Mouse (Mus musculus): ENCODE results near the gene Ubap2l. TPM values are rescaled to one million over a fixed set of nuclear protein-coding genes. Genes with fewer than 3 reads are reported as not detected.

Gene Ubap2l
- polyA plus RNA-seq, 1 experiment from 2014 or later = 184 TPM

- H3K4me1 ChIP-seq = peaks cover 54% of the 10 kb centered on the region
- WGBS = under 1% methylated on average over 30 of the region's 30 CpGs
- H3K27me3 ChIP-seq (replicated peaks) = no peaks in the 10 kb centered on the region
Observed at GRCm38 (mm10) chr3:89962751-89963220, 89.6 kb downstream of the Ubap2l start.

DNA sequence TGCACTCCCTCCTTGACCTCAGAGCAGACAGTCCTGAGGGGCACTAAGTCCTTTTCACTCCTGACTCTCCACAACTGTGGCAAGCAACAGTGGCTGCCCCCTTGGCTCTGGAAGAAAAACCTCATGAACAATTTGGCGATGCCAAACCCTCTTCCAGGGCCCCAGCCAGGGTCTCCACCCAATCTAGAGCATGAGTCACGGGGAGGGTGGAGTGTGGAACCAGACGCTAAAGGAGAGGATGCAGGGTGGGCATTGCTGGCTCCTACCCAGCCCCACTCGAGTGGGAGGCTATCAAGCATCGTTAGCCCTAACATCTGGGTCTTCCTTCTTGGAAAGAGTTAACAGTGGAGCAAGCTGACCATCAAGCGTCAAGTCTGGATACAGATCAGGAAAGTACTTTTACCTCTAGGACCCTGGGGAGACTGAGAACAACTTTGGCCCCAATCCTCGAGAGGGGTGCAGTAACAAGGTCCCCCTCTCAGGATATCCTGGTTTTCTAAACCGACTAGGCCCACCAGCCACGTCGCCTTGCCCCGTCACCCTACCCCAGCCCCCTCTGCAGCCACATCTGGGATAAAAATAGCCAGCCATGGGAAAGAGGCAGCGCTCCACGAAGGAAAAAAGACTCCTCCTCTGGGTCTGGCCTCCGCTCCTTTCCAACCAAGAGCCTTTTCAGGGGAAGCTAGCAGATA is 90.2 kb downstream of the Ubap2l start:
- ATAC-seq (ENCODE audit: low FRiP score, low read depth) = no peak
- Histone ChIP-seq H3K4me1 (peaks cover 54% of the 10 kb centered on the region), H3K27ac (peak overlapping the region; percentile 88; the same call in 1 of the 2 replicates), H3K9ac (peak overlapping the region; percentile 96), H3K4me2 (replicated peaks) (peak overlapping the region; percentile 99), H3K9me3 (no peaks in the 10 kb centered on the region), H3K27me3 (replicated peaks) (no peaks in the 10 kb centered on the region), H3K4me3 (peak overlapping the region; percentile 96), H3K36me3 (peaks cover 19% of the 10 kb centered on the region)
- 10% methylated on average over 14 of the region's 14 CpGs for WGBS

More at GRCm38 (mm10) chr3:89962751-89963220, 89.6 kb downstream of the Ubap2l start:
- peak; percentile 23; the same call in 1 of the 2 replicates for ATAC-seq (ENCODE audit: low FRiP score, low read depth)
- Histone ChIP-seq H3K9ac (peak overlapping the region; percentile 96), H3K9me3 (no peaks in the 10 kb centered on the region), H3K4me3 (peak overlapping the region; percentile 96), H3K4me2 (replicated peaks) (peak overlapping the region; percentile 99), H3K27ac (peak overlapping the region; percentile 88), H3K36me3 (peaks cover 13% of the 10 kb centered on the region)

GRCm38 (mm10) chr3:89961436-89961835 is 91.0 kb downstream of the Ubap2l start:
- peaks cover 54% of the 10 kb centered on the region for H3K4me1 ChIP-seq
- H3K36me3 ChIP-seq = peaks cover 26% of the 10 kb centered on the region
- WGBS = 59% methylated on average over 4 of the region's 4 CpGs
- H3K9ac ChIP-seq = peak overlapping the region; percentile 96; the same call in 1 of the 2 replicates
- peak overlapping the region; percentile 99 for H3K4me2 ChIP-seq (replicated peaks)
- H3K27me3 ChIP-seq (replicated peaks) = no peaks in the 10 kb centered on the region
- ATAC-seq (ENCODE audit: low FRiP score, low read depth) = no peak
- no peak overlapping the region for H3K27ac ChIP-seq
- H3K4me3 ChIP-seq = peak overlapping the region; percentile 96
- no peaks in the 10 kb centered on the region for H3K9me3 ChIP-seq

DNA sequence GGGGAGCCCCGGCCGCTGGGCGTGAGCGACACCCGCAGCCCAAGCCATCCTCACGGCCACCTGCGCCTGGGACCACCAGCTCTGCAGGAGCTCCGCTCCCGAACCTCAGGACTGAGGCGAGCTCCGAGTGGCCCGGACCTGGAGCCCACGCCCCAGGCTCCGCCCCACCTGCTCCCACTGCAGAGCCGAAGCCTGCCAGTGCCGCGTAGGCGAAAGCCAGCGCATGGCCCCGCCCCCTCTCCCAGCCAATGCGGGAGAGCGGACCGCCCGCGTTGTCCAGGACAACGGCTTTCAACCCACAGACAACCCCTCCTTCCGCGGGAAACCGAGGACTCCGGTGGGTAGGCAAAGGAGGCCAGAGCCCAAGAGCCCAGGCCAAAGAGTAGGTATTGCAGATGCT is 92.0 kb downstream of the Ubap2l start:
- Histone ChIP-seq H3K9me3 (no peaks in the 10 kb centered on the region), H3K27ac (no peak overlapping the region), H3K9ac (peak overlapping the region; percentile 80), H3K4me3 (peak overlapping the region; percentile 57), H3K27me3 (replicated peaks) (no peaks in the 10 kb centered on the region), H3K36me3 (peaks cover 36% of the 10 kb centered on the region), H3K4me2 (replicated peaks) (peak overlapping the region; percentile 99), H3K4me1 (peaks cover 54% of the 10 kb centered on the region)
- ATAC-seq (ENCODE audit: low FRiP score, low read depth) = peak; percentile 84
- 1% methylated on average over 30 of the region's 30 CpGs for WGBS

DNA sequence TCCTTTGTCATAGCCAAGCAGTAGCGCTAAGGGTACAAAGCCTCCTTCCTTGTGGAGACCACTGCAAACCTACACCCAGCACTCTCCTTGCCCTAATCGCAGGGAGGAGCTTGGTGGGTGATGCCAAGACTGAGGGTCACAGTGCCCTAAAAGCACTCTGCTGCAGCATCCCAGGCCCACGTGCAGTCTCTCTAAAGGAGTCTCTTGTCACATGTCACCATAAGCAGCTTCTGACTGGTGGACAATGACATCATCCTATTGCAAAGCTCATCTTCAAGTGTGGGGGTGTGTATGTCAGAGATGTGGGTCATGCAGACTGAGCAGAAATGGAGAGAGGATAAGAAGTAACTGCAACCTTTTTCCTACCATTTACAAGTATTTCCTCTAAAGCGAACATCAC is 93.0 kb downstream of the Ubap2l start:
- Histone ChIP-seq H3K9ac (peak overlapping the region; percentile 80; the same call in 1 of the 2 replicates), H3K4me1 (peaks cover 45% of the 10 kb centered on the region), H3K4me3 (0 out of 2 replicates have a peak overlapping the region, but pooled peaks have one; percentile 57), H3K4me2 (replicated peaks) (peak overlapping the region; percentile 99), H3K36me3 (peaks cover 44% of the 10 kb centered on the region), H3K27me3 (replicated peaks) (no peaks in the 10 kb centered on the region), H3K9me3 (no peaks in the 10 kb centered on the region), H3K27ac (no peak overlapping the region)
- 75% methylated on average over 4 of the region's 4 CpGs for WGBS
- ATAC-seq (ENCODE audit: low FRiP score, low read depth) = no peak

DNA sequence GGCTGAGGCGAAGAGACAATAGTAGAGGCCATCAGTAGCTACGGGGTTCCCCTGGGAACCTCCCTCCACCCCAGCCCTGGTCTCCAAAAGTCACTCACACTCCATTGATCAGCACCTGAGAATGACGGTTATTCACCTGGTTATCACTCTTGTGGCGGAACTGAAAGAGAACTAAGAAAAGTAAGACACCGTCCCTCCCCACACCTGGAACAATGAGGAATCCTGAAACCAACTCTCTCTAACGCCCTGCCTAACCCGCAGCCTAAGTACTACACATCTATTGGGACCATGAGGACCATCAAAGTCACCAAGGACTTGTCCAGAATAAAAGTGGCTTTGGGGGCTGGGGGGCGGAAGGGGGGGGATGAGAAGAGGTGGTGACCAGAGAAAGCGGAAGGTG is 94.5 kb downstream of the Ubap2l start:
- peaks cover 60% of the 10 kb centered on the region for H3K36me3 ChIP-seq
- H3K4me3 ChIP-seq = no peak overlapping the region
- no peak for ATAC-seq (ENCODE audit: low FRiP score, low read depth)
- H3K27me3 ChIP-seq (replicated peaks) = no peaks in the 10 kb centered on the region
- no peak overlapping the region for H3K27ac ChIP-seq
- H3K4me1 ChIP-seq = peaks cover 37% of the 10 kb centered on the region
- WGBS = 91% methylated on average over 9 of the region's 9 CpGs
- no peak overlapping the region for H3K9ac ChIP-seq
- H3K9me3 ChIP-seq = no peaks in the 10 kb centered on the region
- no peak overlapping the region for H3K4me2 ChIP-seq (replicated peaks)

GRCm38 (mm10) chr3:89956177-89956971 is 96.1 kb downstream of the Ubap2l start:
- no peak overlapping the region for H3K4me3 ChIP-seq
- H3K9me3 ChIP-seq = no peaks in the 10 kb centered on the region
- H3K4me1 ChIP-seq = peaks cover 23% of the 10 kb centered on the region
- no peak for ATAC-seq (ENCODE audit: low FRiP score, low read depth)
- no peaks in the 10 kb centered on the region for H3K27me3 ChIP-seq (replicated peaks)
- H3K4me2 ChIP-seq (replicated peaks) = no peak overlapping the region
- H3K9ac ChIP-seq = no peak overlapping the region
- peaks cover 75% of the 10 kb centered on the region for H3K36me3 ChIP-seq
- WGBS = 93% methylated on average over 7 of the region's 7 CpGs
- H3K27ac ChIP-seq = no peak overlapping the region

GRCm38 (mm10) chr3:89953420-89953819 is 99.0 kb downstream of the Ubap2l start:
- peaks cover 97% of the 10 kb centered on the region for H3K36me3 ChIP-seq
- no peak for ATAC-seq (ENCODE audit: low FRiP score, low read depth)
- 9% methylated on average over 4 of the region's 4 CpGs for WGBS

More at GRCm38 (mm10) chr3:89953420-89953819, 99.0 kb downstream of the Ubap2l start:
- H3K4me1 ChIP-seq = no peaks in the 10 kb centered on the region
- no peaks in the 10 kb centered on the region for H3K9me3 ChIP-seq
- no peak overlapping the region for H3K4me3 ChIP-seq
- no peaks in the 10 kb centered on the region for H3K27me3 ChIP-seq (replicated peaks)
- H3K4me2 ChIP-seq (replicated peaks) = no peak overlapping the region
- H3K27ac ChIP-seq = no peak overlapping the region
- no peak overlapping the region for H3K9ac ChIP-seq

MicroRNAs encoded within 50 kb of the gene (microRNA counts, 519-probe panel; counts per million panel counts)
- microRNA mmu-miR-190b = 342 counts per million, percentile 67 among the panel's probes with 10 or more counts

Small RNA genes within 50 kb of the gene (microRNA-seq; reads per million reads assigned to microRNA genes)
- gene Mir190b (7.0 reads per million, percentile 19 among the genes with 10 or more reads in this experiment), gene Mir7669 (0.66 reads per million)

Other genes with a start within 250 kb of the Ubap2l start
- 3.3 and 4.2 TPM in 2 replicates for gene She, start 221.3 kb downstream of the Ubap2l start, polyA plus RNA-seq (2016; fragmentation: Nextera tagmentation; extraction: Ambion mirVana)
- gene Il6ra, start 139.4 kb downstream of the Ubap2l start, polyA plus RNA-seq (2016; fragmentation: Nextera tagmentation; extraction: Ambion mirVana) = 0.68 and 0.80 TPM in 2 replicates
- gene Atp8b2, start 89.1 kb downstream of the Ubap2l start, polyA plus RNA-seq (2016; fragmentation: Nextera tagmentation; extraction: Ambion mirVana) = 18.5 and 19.7 TPM in 2 replicates
- 137 and 139 TPM in 2 replicates for gene Hax1, start 53.8 kb downstream of the Ubap2l start, polyA plus RNA-seq (2016; fragmentation: Nextera tagmentation; extraction: Ambion mirVana)
- 201 and 218 TPM in 2 replicates for gene 4933434E20Rik, start 992 bp downstream of the Ubap2l start, polyA plus RNA-seq (2016; fragmentation: Nextera tagmentation; extraction: Ambion mirVana)
- gene Tpm3, start 20.0 kb upstream of the Ubap2l start, polyA plus RNA-seq (2016; fragmentation: Nextera tagmentation; extraction: Ambion mirVana) = 464 and 470 TPM in 2 replicates
- gene Nup210l, start 51.5 kb upstream of the Ubap2l start, polyA plus RNA-seq (2016; fragmentation: Nextera tagmentation; extraction: Ambion mirVana) = 0.40 and 0.46 TPM in 2 replicates
- gene Rps27, start 161.0 kb upstream of the Ubap2l start, polyA plus RNA-seq (2016; fragmentation: Nextera tagmentation; extraction: Ambion mirVana) = 952 and 1,028 TPM in 2 replicates
- 22.3 and 23.4 TPM in 2 replicates for gene Rab13, start 161.1 kb upstream of the Ubap2l start, polyA plus RNA-seq (2016; fragmentation: Nextera tagmentation; extraction: Ambion mirVana)
- gene Jtb, start 179.0 kb upstream of the Ubap2l start, polyA plus RNA-seq (2016; fragmentation: Nextera tagmentation; extraction: Ambion mirVana) = 86.3 and 86.7 TPM in 2 replicates
- gene Creb3l4, start 190.9 kb upstream of the Ubap2l start, polyA plus RNA-seq (2016; fragmentation: Nextera tagmentation; extraction: Ambion mirVana) = 3.8 and 4.2 TPM in 2 replicates
- gene Slc39a1, start 195.5 kb upstream of the Ubap2l start, polyA plus RNA-seq (2016; fragmentation: Nextera tagmentation; extraction: Ambion mirVana) = 33.8 and 44.2 TPM in 2 replicates
- gene Crtc2, start 201.5 kb upstream of the Ubap2l start, polyA plus RNA-seq (2016; fragmentation: Nextera tagmentation; extraction: Ambion mirVana) = 22.4 and 25.3 TPM in 2 replicates
- 6.6 and 6.8 TPM in 2 replicates for gene Dennd4b, start 212.6 kb upstream of the Ubap2l start, polyA plus RNA-seq (2016; fragmentation: Nextera tagmentation; extraction: Ambion mirVana)
- gene Gatad2b, start 240.6 kb upstream of the Ubap2l start, polyA plus RNA-seq (2016; fragmentation: Nextera tagmentation; extraction: Ambion mirVana) = 12.8 and 15.9 TPM in 2 replicates

Measured in neural tube, embryonic 12.5 days (tissue).